Mouse (Mus musculus) gastrocnemius, postnatal 36 days (tissue): ENCODE data around the gene Cyb5r3. TPM values are rescaled to one million over a fixed set of nuclear protein-coding genes. Genes with fewer than 3 reads are reported as not detected.
A peak's percentile ranks its signal among the peaks of the same experiment; 100 is the strongest.

Experiments
- DNase-seq, 2 experiments: peaks; one replicate each; pipeline ENCODE4 v3.0.0; 2022
- intact Hi-C: fragments of 180-260 bp; cut with DNase I; formaldehyde crosslinking; loops from one replicate; pipeline ENCODE4 v1.15.1; 2025
- total RNA-seq, 2 experiments: library from RNA; stranded (reverse); gene quantifications; 2 replicates each; pipeline ENCODE4 v1.2.3; 2021

Gene Cyb5r3
- total RNA-seq, 2 experiments from 2014 or later, result 41.8 to 54.2 TPM

DNA sequence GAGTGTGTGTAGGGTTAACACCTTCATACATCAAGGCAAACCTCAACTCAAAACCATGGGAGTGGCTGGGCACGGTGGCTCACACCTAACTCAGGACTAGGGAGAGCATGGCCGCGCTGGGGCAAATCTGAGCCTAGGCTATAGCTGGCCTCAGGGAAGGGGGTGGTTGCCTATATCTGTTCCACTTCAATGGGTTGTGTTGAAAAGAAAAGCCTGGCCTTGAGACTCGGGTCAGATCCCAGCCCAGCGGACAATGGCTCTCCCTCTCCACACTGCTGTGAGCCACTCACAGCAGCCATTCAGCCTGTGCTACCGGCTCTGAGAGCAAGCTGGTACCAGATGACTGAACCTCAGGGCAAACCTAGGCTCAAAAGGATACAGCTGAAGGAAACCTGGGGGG is 57.3 kb downstream of the Cyb5r3 start:
- intact Hi-C loops, result no loop called here
- DNase-seq, result no peak

GRCm38 (mm10) chr15:83114106-83114505 is 58.3 kb downstream of the Cyb5r3 start:
- no peak for DNase-seq
- intact Hi-C loops, result no loop called here

- intact Hi-C loops, result no loop called here
- peak; percentile 62 to 74 for DNase-seq
Observed at GRCm38 (mm10) chr15:83112898-83113297, 59.5 kb downstream of the Cyb5r3 start.

DNA sequence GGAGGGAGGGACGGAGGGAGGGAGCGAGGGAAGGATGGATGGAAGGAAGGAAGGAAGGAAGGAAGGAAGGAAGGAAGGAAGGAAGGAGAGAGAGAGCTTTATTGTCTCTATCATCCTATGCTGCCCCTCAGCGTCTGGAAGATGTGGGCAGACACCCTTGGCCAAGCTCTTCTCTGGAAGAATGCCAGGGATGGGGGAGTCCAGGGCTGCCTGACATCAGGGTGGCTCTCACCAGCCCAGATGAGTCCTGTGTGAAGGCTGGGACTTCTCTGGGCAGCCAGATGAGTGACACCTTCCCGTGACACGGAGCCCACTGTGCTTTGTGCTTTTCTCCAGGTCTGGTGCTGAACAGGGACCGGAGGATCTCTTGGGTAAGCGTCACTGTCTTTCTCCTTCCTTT is 60.5 kb downstream of the Cyb5r3 start:
- no peak for DNase-seq
- intact Hi-C loops, result no loop called here

DNA sequence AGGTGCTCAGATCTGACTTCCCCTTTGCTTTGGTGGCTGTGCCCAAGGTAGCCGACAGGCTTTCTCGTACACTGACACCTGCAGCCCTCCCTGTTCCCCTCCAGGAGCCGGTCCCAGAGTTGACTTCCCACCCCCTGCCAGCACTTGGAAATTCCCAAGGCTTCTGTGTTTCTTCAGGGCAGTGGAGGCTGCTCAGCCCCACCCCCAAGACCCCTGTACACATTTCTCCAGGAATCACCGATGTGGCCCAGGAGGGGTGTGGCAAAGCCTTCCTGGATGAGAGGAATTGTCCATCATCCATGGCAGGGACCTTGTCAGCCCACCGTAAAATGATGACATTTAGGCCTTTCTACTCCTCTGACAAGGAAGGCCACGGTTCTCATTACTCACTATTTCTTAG is 61.1 kb downstream of the Cyb5r3 start:
- DNase-seq, result no peak
- intact Hi-C loops, result no loop called here

DNA sequence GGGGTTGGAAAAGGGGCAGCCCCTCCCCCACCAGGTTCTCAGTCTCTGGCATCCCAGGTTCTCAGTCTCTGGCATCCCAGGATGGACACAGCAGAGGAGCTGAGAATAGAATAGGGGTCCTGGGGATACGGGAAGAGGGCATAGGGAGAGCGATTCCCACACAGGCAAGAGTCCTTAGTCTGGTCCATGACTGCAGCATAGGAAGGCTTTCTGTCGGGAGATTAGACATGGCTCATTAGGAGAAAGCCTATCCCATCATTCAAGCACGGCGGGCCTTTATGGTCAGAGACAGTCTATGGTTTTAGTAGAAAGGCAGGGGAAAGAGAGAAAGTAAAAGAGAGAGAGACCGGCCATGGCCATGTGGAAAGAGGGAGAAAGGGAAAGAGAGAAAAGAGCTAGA is 64.6 kb downstream of the Cyb5r3 start:
- no peak for DNase-seq
- intact Hi-C loops, result no loop called here

GRCm38 (mm10) chr15:83106426-83106825 is 66.0 kb downstream of the Cyb5r3 start:
- no peak for DNase-seq
- intact Hi-C loops, result no loop called here

Other genes with a start within 250 kb of the Cyb5r3 start
- gene Tcf20, start 184.7 kb downstream of the Cyb5r3 start, total RNA-seq, result 10 to 100 TPM; 24.8 to 27.8 TPM
- gene Nfam1, start 139.3 kb downstream of the Cyb5r3 start, total RNA-seq, result 1 to 10 TPM in 1 of 2 experiments, under 1 TPM in 1; 0.28 to 1.0 TPM
- gene Serhl, start 83.1 kb downstream of the Cyb5r3 start, total RNA-seq, result 10 to 100 TPM; 25.8 to 27.5 TPM
- 10 to 100 TPM; 33.6 to 40.4 TPM for gene Rrp7a, start 49.8 kb downstream of the Cyb5r3 start, total RNA-seq
- gene Poldip3, start 23.2 kb downstream of the Cyb5r3 start, total RNA-seq, result 10 to 100 TPM; 14.1 to 16.9 TPM
- gene A4galt, start 79.2 kb upstream of the Cyb5r3 start, total RNA-seq, result 1 to 10 TPM; 2.4 to 3.5 TPM
- gene Arfgap3, start 177.7 kb upstream of the Cyb5r3 start, total RNA-seq, result 1 to 10 TPM; 5.7 to 6.1 TPM